Mouse (Mus musculus): Measurements from ENCODE around the gene Trrap. TPM values are rescaled to one million over a fixed set of nuclear protein-coding genes. Genes with fewer than 3 reads are reported as not detected.

The Trrap gene
- total RNA-seq, 2 experiments from 2014 or later, result 40.3 to 45.2 TPM

DNA sequence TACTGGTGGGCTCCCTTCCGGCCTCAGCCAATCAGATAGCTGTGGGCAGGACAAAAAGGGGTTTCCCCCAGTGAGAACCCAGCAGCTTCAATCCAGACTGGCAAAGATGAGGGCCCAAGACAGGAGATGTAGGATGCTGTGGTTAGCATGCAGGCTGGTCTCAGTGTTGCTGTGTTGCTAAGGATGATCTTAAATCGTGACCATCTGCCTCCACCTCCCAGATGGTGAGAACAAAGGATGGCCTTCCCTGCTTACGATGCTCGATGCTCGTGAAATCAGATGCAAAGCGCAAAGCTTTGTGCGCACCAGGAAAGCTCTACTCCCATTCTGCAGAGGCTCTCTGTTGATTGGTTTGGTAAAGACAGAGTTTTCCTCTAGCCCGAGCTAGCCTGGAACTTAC is 93.4 kb downstream of the Trrap start:
- intact Hi-C loops (cut with DNase I), result no loop called here

DNA sequence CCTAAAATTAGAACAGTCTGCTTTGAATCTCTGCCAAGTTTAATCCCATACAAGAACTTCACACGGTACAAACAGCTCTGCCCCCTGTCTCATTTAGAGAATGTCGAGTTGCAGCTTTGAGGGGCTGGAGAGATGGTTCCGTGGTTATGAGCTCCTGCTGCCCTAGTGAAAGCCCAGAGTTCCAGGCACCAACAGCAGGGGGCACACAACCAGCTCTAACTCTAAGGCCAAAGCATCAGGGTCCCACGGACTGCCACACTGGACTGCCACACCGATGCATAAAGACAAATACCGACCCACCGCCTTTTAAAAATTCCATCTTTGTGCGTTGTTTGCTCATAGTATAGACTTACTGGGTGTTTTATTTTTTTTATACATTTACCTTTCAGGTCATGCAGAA is 99.4 kb downstream of the Trrap start:
- intact Hi-C loops (cut with DNase I), result no loop called here
- no peak for DNase-seq

More for the DNA sequence above, 93.4 kb downstream of the Trrap start:
- DNase-seq, result no peak

DNA sequence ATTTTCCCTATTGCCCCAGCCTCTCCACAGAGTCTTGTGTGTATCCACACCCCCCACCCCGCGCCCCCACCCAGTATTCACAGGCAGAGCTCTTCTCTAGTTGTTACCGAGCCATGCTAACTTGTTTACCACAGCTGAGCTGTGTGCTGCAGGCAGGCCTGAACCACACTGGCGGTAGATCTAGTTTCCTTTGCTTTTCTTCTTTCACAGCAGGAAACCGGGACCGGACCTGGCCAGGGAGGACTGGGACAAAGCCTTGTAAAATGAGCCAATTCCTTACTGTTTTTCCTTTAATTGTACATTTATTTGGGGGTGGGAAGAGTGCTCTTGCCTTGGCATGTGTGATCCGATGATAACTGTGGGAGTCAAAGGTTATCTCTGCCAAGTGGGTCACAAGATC is 101.9 kb downstream of the Trrap start:
- DNase-seq, result no peak
- intact Hi-C loops (cut with DNase I), result no loop called here

DNA sequence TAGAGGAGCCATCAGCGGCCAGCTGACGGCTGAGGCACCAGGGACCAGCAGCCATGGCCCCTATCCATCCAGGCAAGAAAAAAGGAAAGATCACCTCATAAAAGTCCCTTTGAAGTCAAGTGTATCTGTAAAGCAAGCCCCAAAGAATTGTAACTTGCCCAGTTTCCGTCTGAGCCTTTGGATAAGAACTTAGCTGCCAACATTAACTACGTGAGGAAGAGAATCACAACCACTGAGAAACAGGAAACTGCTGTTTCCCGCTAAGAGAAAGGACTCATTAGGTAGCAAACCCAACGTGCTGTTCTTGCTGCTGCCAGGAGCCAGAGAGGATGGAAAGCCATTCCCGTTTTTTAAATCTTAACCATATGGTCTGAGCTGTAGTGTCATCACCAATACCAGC is 103.2 kb downstream of the Trrap start:
- DNase-seq, result no peak
- intact Hi-C loops (cut with DNase I), result no loop called here

DNA sequence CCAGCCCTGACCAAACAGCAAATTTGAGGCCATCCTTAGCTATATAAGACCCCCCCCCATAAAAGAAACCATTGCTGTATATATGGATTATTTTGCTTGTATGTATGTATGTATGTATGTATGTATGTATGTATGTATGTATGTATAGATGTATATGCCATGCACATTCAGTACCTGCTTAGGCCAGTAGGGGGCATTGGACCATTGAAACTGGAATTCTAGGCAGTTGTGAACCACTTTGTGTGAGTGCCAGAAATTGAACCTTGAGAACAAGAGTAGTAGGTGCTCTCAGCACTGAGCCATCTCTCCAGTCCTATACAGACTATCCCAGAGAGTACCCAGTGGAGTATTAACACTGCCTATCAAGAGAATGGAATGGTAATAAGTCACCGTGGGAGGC is 104.2 kb downstream of the Trrap start:
- intact Hi-C loops (cut with DNase I), result loop anchor here (2.0 kb wide), 1 partner anchor 17 kb away; no protein-coding TSS in a partner anchor
- no peak for DNase-seq

DNA sequence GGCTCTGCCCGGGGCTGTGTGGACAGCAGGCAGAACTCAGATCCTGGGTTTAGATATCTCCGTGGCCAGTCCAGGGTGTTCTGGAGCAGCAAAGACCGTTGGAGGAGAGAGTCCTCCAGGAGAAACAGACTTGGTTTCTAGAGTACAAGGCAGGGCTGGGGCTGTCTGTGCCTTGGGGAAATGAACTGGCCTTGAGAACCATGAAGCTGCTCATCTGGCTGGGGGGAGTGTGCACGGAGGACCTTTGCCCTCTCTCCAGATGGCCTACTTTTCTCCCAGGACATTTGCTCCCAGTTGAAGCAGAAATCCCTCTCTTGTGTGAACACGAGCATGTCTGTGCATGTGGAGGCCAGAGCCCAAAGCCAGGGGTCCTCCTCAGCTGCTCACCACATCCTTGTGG is 104.8 kb downstream of the Trrap start:
- DNase-seq, result no peak
- intact Hi-C loops (cut with DNase I), result loop anchor here (2.0 kb wide), 1 partner anchor 18 kb away; no protein-coding TSS in a partner anchor

DNA sequence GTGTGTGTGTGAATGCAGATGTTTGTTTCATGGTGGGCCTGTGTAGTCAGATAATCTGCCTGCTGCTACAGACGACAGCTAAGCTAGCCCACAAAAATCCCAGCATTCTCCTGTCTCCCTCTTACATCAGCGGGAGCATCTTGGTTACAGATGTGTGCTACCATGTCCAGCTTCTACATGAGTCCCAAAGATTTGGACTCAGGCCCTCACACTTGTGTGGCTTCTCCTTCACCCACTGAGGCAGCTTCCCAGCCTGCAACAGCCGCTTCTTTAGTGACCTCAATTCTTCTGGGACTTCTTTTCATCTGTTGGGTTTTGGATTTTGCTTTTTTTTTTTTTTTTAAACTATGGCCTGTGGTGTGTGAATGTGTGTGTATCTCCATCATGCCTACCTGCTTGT is 105.3 kb downstream of the Trrap start:
- no peak for DNase-seq
- intact Hi-C loops (cut with DNase I), result loop anchor here (2.0 kb wide), 1 partner anchor 18 kb away; no protein-coding TSS in a partner anchor

DNA sequence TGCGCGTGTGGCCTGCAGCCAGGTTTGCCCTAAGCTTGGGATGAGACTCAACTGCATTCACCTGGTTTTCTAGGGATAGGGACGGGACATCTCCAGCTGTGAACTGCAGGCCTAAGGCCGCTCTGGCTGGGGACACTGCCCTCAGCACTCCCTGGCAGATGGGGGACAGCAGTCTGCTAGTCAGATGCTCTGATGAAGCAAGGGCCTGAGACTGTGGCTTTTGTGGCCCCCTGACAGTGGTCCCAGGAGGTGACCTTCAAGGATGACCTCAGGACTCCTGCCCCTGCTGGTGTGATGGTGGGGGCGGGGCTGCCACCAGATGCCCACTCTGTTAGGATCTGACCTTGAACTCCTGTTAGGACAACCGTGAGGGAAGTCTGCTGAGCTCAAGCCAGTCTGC is 107.7 kb downstream of the Trrap start:
- DNase-seq, result no peak
- intact Hi-C loops (cut with DNase I), result loop anchor here (5.0 kb wide), 2 partner anchors 38 to 83 kb away; no protein-coding TSS in a partner anchor

DNA sequence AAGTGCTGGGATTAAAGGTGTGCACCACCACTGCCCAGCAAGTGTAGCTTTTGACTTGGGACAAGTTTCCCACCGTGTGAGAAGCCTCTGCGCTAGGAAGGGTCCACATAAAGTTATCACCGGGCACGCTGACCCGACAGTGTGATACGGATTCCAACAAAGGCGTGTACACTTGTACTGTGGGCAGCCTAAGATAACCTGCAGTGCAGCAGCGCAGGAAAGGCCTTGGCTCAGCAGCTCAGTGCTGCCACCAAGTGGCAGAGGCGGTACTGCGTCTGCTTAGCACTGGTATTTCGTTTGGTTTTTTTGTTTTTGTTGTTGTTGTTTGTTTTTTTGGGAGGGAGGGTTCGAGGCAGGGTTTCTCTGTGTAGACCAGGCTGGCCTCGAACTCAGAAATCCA is 108.4 kb downstream of the Trrap start:
- intact Hi-C loops (cut with DNase I), result loop anchor here (2.0 to 5.0 kb wide), 3 partner anchors 39 to 113 kb away; no protein-coding TSS in a partner anchor
- peak; percentile 75 to 86 for DNase-seq

DNA sequence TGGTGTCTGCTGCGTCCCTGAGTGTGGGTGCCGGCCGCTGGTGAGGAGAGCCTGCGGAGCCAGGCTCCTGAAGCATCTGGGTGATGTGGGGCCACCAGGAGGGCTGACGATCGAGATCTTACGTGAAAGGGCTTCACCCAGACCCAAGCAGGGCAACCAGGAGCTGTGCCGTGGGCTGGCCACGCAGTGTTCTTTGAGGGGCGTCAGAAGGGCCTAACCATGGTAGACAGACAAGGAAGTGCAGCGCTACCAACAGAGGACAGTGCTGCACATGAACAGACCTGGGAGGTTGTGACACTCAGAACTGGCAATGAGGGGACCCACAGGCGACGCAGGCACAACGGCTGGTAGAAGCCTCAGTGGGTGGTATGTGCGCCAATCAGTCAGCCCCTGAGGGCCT is 109.5 kb downstream of the Trrap start:
- no peak for DNase-seq
- intact Hi-C loops (cut with DNase I), result loop anchor here (2.0 to 5.0 kb wide), 3 partner anchors 40 to 112 kb away; no protein-coding TSS in a partner anchor

DNA sequence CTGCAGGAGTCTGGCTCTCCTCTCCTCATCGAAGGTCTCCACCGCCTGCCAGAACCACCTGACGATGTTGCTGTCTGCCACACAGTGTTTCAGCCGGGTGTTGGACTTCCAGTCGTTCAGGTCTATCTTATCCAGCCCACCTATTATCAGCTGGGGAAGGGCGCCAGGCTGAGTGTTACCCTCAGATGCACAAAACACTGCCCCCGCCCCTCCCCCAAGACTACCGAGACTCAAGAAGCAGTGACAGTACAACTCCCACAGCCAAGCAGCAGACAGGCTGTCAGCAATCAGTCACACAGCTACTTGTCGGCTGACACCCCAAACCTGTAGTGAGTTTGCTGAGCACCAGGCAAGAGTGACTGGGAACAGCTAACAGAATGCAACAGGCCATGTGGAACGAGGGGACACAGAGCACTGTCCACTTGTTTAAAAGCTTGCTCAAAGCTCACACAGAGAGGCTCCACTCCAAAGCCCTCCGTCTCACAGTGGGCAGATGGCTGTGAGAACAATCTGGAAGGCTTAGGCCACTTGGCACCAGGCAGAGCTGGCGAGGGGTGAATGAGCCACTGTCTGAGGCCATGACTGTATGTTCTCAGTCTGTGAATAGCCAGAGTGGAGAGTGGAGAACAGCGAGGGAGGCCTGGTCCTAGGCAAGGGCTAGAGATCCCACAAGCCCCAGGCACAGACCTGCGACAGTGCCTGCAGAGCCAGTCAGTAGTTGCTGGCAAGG is 114.3 kb downstream of the Trrap start:
- intact Hi-C loops (cut with DNase I), result loop anchor here (5.0 kb wide), 1 partner anchor 185 kb away; no protein-coding TSS in a partner anchor
- no peak for DNase-seq

DNA sequence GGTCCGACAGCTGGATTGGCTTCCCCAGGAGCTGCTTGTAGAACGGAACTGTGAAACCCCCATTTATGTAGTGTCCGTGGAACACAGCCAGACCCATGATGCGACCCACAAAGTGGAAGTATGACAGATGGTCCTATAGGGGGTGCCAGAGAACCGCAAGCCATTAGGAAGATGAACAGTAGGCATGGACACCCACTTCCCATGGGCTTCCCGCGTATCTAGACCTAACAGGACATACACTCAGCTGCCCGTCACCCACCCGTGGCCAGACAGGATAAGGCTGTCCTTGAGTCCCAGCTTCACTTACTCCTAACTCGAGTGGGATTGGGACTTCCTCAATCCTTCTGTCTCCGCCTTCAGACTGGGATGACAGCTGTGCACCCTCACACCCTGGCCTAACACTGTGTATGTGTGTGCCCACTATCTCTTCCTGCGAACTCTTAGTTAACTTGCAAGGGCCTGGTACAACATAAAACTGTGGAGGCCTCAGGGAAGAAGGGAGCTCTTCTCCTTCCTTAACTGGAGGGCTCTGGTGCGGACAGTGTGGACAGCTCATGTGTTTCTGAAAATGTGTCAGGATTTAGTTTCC is 117.2 kb downstream of the Trrap start:
- no peak for DNase-seq
- intact Hi-C loops (cut with DNase I), result loop anchor here (2.0 to 5.0 kb wide), 2 partner anchors 104 to 183 kb away; no protein-coding TSS in a partner anchor

DNA sequence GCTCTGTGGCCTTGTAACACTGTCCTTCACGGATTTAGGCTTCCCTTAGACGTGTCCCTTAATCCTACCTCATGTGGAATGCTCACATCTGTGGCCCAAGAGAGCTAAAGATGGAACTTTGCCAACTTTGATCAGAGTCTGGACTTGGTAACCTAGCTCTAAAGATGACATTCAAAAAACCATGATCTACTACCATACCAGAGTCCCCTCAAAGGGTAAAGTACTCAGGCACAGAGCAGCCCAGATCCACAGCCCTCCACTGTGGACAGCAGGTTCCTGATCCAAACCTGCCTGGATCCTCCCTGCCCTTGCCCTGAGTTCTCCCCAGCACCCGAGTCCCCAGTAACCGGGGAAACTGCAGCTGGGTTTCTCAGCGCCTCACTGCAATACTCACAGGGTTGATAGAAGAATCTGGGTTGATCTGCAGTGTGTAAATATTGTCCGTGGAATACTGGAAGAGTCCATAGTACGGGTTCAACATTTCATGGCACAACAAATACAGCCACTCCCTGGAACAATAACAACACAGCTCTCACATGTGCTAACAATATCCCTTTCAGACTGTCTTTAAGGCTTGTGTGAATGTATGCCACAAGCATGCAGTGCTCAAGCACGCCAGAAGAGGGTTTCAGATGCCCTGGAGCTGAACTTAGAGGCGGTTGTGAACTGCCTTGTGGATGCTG is 118.6 kb downstream of the Trrap start:
- DNase-seq, result no peak
- intact Hi-C loops (cut with DNase I), result loop anchor here (2.0 kb wide), 1 partner anchor 103 kb away; no protein-coding TSS in a partner anchor

DNA sequence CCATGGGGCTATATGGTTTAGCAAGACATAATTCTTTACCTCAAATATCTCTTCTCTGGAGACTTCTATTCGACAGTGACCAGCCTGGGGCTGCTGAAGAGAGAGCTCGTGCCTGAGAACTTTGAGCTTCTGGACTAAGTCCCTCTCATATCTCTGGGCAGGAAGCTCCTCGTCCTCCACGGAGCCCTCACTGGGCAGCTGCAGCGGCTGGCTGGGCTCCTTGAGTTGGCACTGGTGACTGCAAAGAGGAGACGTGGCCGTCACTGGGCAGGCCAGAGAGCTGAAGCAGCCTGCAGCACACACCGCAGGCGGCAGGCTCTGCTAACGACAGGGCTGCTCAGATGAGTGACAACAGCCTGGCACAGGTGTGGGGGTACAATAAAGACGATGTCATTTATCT is 123.7 kb downstream of the Trrap start:
- DNase-seq, result no peak
- intact Hi-C loops (cut with DNase I), result no loop called here

DNA sequence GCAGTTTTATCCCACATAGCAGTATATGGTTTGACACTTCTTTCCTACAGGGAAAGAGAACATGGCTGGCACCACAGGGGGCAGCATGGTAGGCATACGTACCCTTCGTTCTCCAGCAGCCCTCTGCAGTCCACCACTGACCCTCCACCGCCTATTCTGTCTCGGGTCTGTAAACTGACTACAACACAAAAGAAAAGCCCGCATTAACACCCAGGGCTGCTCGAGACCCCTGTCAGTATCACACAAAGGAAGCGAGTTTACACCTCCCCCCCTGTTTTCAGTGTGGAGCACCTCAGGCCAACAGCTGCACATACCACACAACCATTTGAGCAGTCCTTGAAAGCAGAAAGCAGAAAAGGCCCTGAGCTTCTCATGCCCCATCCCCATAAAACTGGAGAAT is 130.3 kb downstream of the Trrap start:
- DNase-seq, result no peak
- intact Hi-C loops (cut with DNase I), result no loop called here

DNA sequence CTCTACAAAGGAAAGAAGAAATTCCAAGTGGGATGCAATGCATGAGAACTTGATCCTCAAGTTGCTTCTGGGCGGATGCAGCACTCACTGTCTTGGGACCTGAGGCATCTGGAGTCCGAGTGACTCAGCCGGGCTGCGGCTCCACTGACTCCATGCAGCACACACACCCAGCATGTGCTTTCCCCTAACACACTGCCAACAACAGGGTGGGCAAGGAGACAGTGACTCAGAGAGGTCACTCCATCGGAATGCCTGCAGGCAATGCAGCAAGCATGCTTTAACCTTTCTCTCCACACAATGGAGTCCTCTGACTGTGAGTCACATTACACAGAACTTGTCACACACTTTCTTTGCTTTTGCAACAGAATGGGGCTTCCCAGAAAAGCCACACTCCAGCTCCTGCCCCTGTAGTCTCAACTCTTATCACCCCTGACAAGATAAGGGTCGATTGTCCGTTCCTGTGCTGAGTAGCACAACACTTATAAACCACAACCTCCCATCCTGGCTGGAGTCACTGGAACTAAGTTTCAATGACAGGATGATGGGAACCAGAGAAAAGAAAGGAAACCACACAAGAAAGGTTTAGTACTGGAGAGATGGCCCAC is 131.0 kb downstream of the Trrap start:
- intact Hi-C loops (cut with DNase I), result no loop called here
- DNase-seq, result peak; percentile 26 to 50

DNA sequence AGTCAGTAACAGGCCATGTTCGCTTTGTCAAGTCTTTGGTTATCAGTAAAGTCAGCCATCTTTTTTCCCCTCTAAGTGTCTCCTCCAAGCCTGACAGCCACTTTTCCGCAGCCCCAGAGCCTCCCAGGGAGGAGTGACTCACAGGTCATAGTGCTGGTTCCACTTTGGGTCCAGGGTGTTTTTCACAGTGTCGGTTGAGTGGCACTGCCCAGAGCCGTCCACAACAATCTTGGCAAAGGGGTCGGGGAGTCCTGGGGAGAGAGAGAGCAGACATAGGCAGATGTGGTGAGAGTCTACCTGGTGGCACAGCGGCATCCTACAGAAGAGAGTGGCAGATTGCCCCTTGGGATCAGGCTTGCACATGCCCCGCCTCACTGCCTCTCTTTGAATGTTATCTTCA is 133.5 kb downstream of the Trrap start:
- no peak for DNase-seq
- intact Hi-C loops (cut with DNase I), result no loop called here

DNA sequence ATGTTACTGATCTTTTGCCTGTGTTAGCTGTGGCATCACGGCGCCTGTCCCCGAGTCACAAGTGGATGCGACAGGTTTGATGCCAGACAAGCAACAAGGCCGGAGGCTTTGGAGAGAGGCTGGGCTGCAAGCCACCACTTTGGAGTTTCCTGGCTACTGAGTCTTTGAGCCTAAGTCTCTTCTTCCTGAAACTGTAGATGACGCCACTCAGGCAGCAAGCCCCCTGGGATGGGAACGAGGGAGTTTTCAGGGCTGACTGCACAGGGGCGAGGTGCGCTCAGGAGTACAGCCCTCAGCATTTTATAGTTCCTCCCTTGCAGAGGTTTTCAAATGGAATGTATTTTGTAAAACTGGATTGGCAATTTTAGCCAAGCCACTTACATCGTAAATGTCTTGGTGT is 134.3 kb downstream of the Trrap start:
- peak in 1 of 2 experiments; percentile 22 for DNase-seq
- intact Hi-C loops (cut with DNase I), result no loop called here

DNA sequence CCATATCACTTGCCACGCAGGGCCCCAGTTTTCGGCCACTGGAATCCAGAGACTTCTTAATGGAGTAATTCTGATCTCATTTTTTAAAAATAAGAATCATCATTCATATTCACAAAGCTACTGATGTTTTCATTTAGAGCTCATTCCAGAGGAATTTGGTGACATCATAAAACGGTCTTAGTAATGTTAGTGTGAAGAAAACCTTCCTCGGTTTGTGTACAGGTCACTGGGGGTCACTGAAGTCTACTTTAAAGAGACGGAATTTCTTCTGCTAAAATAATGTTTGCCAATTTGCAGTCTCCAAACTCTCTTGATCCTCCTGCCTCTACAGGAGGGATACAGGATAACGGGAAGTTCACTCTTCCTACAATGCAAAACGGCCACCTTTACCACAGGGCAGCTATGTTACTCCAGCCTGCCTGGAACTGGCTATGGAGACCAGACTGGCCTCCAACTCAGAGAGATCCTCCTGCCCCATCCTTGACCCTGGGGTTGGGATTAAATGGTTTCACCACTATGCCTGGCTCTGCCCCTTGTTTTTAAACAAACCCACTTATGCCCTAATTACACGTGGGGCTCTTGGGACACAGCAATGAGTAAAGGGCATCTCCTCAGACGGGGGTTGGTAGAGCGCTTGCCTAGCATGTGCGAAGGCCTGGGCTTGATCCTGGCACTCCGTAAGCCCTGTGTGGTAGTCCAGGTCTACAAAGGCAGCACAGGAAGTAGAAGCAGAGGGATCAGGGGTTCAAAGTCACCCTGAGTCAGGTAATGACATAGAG is 137.0 kb downstream of the Trrap start:
- intact Hi-C loops (cut with DNase I), result no loop called here
- no peak for DNase-seq

DNA sequence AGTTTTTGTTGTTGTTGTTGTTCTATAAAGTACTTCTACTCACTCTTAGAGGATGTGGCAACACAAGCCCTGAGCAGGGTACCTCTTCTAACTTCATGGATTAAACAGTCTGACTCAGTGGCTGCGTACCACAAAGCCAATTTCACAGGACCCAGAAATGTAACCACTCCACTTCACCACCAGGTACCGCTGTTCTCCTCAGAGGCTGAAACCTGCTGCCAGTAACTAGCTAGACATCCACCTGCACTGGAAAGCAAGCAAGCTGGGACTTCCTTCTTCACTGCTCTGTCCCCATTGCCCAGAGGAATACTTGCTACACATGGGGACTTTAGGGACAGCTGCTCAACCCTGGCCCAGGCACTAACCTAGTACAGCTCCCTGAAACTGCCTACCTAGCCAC is 140.1 kb downstream of the Trrap start:
- no peak for DNase-seq
- intact Hi-C loops (cut with DNase I), result no loop called here
